Mouse (Mus musculus) right cerebral cortex, postnatal 10 days (tissue): ENCODE data around the gene Idh2.
"Not testable (repeated sequence)": the region's sequence is repeated elsewhere in the genome, so short reads cannot be mapped to it uniquely, and the experiment has no call there.

Experiments
- DNase-seq, 2 experiments: peaks; one replicate each; pipeline ENCODE4 v3.0.0; 2021; ENCODE audit warnings: low spot score in 2 of 2

Idh2 gene

GRCm38 (mm10) chr7:80060012-80060778 is 55.0 kb downstream of the Idh2 start:
- no peak for DNase-seq

DNA sequence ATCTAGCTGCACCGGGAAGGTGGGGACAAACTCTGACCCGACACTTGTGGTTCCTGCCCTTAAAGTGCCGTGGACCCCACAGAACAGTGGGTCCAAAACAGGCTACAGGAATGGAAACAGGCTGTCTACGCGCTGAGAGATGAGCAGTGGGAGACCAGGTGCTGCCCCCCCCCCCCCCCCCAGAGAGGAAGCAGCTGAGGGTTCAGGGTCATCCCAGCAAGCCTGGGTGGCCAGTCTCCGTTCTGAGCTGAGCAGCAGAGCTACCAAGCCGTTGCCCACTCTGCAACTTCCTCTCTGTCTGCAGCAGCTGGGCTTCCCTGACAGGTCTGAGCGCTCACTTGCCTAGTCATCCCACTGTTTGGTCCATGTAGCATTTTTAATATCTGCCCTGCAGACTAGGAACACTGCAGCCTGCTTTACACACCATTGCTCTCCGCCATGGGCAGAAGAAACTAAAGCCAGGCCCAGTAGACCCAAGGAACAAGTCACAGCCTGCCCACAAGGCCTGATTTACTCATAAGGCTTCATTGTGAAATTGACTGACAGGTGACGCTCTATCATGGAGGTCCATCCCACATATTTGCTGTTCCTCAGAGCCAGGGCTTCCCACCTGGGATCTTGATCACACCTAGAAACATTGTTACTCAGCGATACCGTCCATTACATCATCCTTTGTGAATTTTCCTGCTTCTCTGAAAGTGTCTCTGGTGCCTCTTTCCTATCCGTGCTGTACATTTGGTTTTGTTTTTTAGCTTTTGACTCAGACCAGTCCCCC is 55.9 kb downstream of the Idh2 start:
- DNase-seq = no peak

GRCm38 (mm10) chr7:80058405-80059063 is 56.7 kb downstream of the Idh2 start:
- no peak for DNase-seq

GRCm38 (mm10) chr7:80057781-80058180 is 57.4 kb downstream of the Idh2 start:
- DNase-seq = no peak

- no peak for DNase-seq
Measured at GRCm38 (mm10) chr7:80057002-80057691, 58.0 kb downstream of the Idh2 start.

DNA sequence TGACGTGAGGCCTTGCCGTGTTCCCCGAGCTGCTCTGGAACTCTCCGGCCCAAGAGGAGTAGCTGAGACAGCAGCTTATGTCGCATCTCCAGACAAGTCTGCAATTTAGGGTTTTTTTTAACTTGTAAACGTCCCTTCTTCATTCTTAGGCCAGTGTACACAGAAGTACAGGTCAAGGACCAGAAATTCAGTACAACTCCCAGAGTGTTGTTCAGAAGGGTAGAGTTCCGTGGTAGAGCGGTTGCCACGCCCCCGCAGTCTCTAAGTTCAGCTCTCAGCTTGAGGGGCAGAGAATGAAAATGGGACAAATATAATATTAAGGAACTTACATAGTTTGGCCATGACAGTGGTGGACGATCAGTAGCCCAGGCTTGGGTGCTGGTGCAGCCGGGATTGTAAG is 59.4 kb downstream of the Idh2 start:
- DNase-seq = no peak

DNA sequence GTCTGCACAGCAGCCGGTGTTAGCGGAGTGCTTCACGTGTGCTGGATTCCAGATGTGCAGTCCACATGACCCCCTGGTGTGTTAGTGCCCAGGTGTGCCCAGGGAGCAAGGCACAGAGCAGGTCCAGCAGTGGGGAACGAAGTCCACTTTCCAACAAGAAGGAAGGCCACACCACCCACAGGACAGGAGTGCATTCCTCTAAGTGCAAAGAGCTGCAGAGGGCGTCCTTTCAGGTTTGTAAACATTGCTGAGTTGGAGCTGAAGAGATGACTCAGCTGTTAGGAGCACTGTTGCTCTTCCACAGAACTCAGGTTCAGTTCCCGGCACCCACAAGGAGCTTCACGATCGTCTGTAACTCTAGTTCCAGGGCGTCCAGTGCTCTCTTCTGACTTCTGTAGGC is 62.0 kb downstream of the Idh2 start:
- no peak for DNase-seq

GRCm38 (mm10) chr7:80052261-80052660 is 62.9 kb downstream of the Idh2 start:
- peak in 1 of 2 experiments; percentile 53 for DNase-seq

DNA sequence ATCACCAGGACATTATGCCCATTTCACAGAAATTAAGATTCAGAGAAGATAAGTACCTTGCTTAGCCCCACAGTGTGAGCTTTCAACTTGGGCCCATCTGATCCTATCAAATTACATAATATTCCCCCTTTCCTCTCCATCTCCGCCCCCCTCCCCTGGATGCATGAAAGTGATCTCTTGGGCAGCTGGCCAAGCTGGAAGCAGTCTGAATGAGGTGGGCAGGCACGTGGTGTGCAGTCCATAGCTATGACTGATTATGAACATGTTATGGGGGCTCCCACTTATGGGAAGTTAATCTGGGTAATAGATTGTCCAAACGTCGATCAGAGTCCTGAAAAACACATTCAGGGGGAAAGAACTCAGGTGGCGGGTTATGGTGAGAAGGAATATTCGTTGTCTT is 63.4 kb downstream of the Idh2 start:
- no peak for DNase-seq

GRCm38 (mm10) chr7:80050382-80050781 is 64.8 kb downstream of the Idh2 start:
- DNase-seq = not testable (repeated sequence)

- DNase-seq = no peak
Measured at GRCm38 (mm10) chr7:80049746-80050145, 65.4 kb downstream of the Idh2 start.

DNA sequence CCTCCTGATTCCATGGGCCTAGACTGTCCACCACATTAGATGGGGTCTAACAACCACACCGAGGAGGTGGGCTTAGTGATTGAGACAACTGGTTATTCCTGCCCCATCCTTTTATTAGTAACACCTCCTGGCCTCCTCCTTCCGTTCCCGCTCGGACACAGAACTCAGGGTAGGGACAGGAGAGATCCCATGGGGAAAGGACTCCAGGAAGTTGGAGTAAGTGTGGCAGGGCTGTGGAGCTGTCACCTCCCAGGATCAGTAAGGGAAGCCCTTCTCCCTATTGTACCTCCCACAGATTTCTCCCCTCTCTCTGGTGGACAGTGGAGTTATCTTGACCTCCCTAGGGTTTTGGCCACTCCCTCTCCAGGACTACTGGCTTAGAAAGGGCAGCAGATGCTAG is 68.2 kb downstream of the Idh2 start:
- DNase-seq = no peak
